Mouse (Mus musculus): ENCODE results near the gene Mylk4. TPM values are rescaled to one million over a fixed set of nuclear protein-coding genes. Genes with fewer than 3 reads are reported as not detected.
A peak's percentile ranks its signal among the peaks of the same experiment; 100 is the strongest.

Gene Mylk4
- total and polyA plus RNA-seq, 3 experiments, result not detected

DNA sequence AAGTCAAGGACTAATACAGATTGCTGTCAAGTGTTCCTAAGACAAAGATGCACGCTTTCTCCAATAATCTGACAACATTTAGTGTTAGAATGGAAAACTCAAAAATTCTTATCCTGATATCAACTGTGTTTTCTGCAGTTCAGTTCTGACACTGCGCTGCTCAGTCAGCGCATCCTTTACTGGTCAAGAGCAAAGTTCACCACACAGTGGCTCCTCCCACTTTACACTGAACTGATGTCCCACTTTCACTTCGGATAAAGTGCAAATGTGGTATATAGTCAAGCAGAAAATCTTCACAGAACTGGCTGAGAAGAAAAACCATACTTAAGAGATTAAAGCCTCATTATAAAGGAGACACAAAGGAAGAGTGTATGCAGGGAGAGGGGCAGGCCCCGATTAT, 11.4 kb upstream of the Mylk4 start:
- no peak for DNase-seq

DNA sequence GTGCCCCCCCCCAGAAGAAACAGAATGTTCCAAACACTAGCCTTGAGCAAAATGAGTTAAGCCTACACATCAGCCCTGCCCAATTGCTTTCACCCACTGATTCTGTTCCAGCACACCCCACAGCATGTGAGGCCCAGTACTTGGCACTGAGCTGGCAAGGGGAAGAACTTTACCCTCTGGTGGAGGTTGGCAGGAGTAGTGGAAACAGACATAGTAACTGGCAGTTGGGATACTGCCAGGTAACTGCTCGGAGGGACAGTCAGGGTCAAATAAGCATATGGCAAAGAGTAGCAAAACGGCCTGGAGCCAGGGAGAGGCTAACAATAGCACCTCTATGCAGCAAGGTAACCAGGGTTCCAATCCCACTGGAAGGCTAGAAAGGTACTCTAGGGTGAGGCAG, 10.9 kb upstream of the Mylk4 start:
- peak; percentile 32 for DNase-seq

GRCm38 (mm10) chr13:32789781-32790180, 6.0 kb upstream of the Mylk4 start:
- no peak for DNase-seq

DNA sequence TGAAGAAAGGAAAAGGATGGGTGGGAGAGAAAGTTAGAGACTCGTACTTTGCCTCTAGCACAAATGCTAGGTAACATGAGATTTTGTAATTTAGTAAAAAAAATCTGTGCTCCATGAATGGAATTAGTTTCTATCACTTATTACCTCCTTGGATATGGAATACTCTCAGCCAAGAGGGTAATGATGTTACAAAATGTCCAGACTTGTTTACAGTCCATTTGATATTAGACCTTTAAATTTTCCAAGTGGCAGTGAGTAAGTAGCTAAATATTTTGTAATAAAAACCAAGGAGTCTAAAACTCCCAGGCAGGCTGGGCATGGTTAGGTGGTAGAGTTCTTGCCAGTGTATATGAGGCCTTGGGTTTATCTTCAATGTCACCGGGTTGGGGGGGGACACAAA, 3.8 kb upstream of the Mylk4 start:
- no peak for DNase-seq

- DNase-seq, result no peak
Observed at GRCm38 (mm10) chr13:32783055-32783454, 699 bp downstream of the Mylk4 start.

GRCm38 (mm10) chr13:32778861-32779260, 4.9 kb downstream of the Mylk4 start:
- DNase-seq, result no peak

DNA sequence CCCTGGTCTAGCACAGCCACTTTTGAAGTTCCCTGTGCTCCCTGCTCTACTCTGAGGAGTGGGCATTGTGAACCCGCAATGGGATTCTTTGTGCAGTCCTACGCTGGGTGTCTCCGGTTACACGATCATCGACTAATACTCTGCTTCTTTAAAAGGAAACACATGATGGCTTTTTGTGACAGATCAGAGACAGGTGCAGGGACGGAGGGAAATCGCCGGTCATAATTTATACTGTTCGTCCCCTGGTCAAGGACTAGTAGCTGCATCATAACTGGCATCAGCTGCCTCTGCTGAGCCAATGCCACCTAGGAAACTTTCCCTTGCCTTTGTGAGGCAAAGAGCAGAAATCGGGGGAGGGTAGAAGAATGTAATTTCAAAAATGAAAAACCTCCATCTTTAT, 7.4 kb downstream of the Mylk4 start:
- DNase-seq, result peak; percentile 52

DNA sequence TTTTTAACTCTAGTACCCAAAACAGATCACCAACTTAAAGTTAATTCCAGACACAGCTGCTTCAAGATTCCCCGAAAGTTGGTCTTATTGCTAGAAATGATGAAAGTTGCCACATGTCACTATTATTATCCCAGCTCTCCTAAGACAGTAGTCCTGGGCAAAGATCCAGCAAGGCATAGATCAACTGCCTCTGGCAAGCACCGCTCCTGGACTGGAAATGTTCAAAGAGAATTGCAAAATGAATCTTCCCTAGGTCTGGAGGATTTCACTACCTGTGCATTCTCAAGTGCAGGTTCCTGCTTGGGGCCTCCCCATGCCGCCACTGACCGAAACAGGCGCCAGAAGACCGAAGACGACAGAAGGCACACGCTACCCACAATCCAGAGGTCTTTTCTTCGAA, 7.9 kb downstream of the Mylk4 start:
- DNase-seq, result peak; percentile 72

DNA sequence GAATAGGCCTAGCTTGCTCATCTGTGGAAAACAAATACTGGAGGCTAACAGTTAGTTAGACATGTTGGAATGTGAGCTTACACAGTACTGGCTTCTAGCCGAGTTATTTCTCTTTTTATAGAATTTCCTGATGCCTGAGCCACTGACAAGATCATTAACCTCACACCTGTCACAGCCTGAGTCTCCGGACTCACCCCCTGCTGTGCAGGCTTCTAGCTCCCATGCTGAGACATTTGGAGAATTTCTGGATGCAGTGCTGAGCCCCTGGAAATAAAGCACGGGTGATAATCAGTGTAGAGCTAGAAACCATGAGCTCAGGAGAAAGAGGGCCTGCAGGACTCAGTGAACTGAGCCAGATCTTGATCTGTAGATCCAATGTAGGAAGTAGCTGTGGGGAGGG, 13.8 kb downstream of the Mylk4 start:
- no peak for DNase-seq

GRCm38 (mm10) chr13:32768104-32768503, 15.7 kb downstream of the Mylk4 start:
- peak; percentile 43 for DNase-seq

DNA sequence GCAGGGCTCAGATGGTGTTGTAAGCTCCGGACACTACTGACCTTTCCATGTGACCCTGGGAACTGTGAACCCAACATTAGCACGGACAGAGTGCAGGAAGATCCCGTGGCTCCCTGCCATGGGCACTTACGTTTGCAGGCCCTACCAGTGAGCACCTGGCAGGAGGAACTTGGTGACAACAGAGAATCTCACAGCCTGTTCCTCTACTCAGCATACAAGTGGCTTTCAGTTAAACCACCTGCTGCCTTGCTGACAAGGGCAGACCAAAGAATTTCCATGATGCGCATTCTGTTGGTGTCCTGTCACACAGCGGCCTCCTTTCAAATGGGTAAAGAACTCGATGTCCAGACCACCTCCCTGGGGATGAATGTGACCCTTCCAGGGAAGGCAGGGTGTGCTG, 19.3 kb downstream of the Mylk4 start:
- peak; percentile 13 for DNase-seq

GRCm38 (mm10) chr13:32763141-32763540, 20.6 kb downstream of the Mylk4 start:
- DNase-seq, result peak; percentile 36

- DNase-seq, result no peak
Observed at GRCm38 (mm10) chr13:32760795-32761194, 23.0 kb downstream of the Mylk4 start.

- no peak for DNase-seq
Observed at GRCm38 (mm10) chr13:32759036-32759435, 24.7 kb downstream of the Mylk4 start.

GRCm38 (mm10) chr13:32752066-32752657, 31.6 kb downstream of the Mylk4 start:
- no peak for DNase-seq

- no peak for DNase-seq
Observed at GRCm38 (mm10) chr13:32750507-32750906, 33.2 kb downstream of the Mylk4 start.

GRCm38 (mm10) chr13:32748421-32748820, 35.3 kb downstream of the Mylk4 start:
- DNase-seq, result no peak

DNA sequence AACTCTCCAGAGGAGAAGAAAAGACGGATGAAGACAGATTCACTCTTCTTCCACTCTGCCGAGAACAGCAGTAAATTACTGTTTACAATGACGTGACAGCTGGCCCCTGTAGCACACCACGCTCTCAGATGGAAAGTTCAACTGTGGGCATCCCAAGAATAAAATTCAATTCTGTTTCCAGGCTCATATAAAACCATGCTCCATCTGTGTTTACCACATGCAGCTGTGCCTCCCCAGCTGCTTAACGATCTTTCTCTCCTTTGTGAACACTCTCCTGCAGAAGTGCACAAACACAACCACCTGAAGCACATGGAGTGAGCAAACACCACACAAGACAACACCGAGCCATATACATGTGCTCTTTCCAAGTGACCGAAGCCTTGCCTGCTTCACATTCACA, 42.6 kb downstream of the Mylk4 start:
- DNase-seq, result no peak

- DNase-seq, result no peak
Observed at GRCm38 (mm10) chr13:32731283-32731682, 52.5 kb downstream of the Mylk4 start.

- no peak for DNase-seq
Observed at GRCm38 (mm10) chr13:32724606-32725005, 59.1 kb downstream of the Mylk4 start.

GRCm38 (mm10) chr13:32721717-32722116, 62.0 kb downstream of the Mylk4 start:
- DNase-seq, result peak; percentile 80

- DNase-seq, result no peak
Observed at GRCm38 (mm10) chr13:32719284-32719683, 64.5 kb downstream of the Mylk4 start.

GRCm38 (mm10) chr13:32717709-32718108, 66.0 kb downstream of the Mylk4 start:
- no peak for DNase-seq

- DNase-seq, result no peak
Observed at GRCm38 (mm10) chr13:32712568-32712967, 71.2 kb downstream of the Mylk4 start.

DNA sequence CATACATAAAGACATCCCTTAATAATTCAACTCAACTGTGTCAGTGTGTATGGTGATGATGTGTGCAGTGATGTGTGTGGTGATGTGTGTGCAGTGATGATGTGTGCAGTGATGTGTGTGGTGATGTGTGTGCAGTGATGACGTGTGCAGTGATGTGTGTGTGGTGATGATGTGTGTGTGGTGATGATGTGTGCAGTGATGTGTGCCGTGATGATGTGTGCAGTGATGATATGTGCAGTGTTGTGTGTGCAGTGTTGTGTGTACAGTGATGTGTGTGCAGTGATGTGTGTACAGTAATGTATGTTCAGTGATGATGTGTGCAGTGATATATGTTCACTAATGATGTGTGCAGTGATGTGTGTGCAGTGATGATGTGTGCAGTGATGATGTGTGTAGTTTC, 75.9 kb downstream of the Mylk4 start:
- DNase-seq, result no peak

Data from adrenal gland, adult 2 months (tissue).